Mouse (Mus musculus): ENCODE results near the gene Olfr549.

Gene Olfr549

DNA sequence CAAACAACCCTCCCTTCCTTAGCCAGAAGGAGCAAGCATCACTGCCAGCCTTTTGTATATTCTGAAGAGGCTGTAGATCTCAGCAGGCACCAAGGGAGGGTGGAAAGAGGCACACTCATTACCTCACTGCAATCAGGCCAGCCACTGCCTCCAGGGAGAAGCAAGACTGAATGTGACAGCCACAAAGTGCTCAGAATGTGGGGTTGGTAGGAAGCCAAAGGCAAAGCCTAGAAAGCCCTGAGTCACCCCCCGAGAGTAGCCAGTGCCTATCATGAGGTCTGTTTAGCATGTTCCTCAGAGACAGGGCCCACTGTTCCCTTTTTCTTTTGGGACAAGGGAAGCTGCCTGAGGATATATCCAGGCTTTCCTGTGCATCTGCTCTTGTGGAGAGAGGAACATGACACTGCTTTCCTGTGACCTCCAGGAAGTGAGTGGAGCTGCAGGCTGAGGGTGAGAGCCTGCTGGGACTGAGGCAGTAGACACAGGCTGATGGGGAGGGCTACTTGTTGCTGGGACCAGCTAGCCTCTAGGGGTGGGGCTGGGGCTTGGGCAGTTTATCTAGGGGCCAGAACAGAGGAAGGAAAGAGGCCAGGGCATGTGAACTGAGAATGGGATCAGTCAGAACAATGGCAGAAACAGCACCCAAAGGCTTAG is 47.8 kb downstream of the Olfr549 start, which contains the start of gene Olfr552:
Gene Olfr552 (plus strand): TSS at position 393 of the 654 bp plus-strand sequence.
- no peak for DNase-seq (ENCODE audit: low spot score)
